Mouse (Mus musculus) brain, embryonic 14.5 days (tissue): ENCODE results near the gene Ttc13.

Experiments used
- CTCF ChIP-seq: fragments of 200-500 bp; IDR thresholded peaks from 2 replicates; pipeline ENCODE4 v1.5.1; 2012; ENCODE audit warnings: inconsistent platforms, mild to moderate bottlenecking, moderate library complexity, borderline replicate concordance; ENCODE audit not compliant: insufficient read depth, insufficient read length; ENCODE audit errors: extremely low read depth
- POLR2A ChIP-seq: fragments of 200-500 bp; IDR thresholded peaks from 2 replicates; pipeline ENCODE4 v1.6.1; 2012; ENCODE audit warnings: mild to moderate bottlenecking, inconsistent platforms, borderline replicate concordance; ENCODE audit not compliant: poor library complexity, insufficient read depth, insufficient read length, severe bottlenecking; ENCODE audit errors: extremely low read depth

GRCm38 (mm10) chr8:124756601-124757000, 34.8 kb upstream of the Ttc13 start:
- no peak for TF ChIP-seq POLR2A
- TF ChIP-seq CTCF: no peak
